ENCODE assay signal across 9 mouse cellular contexts in genomic region chr4:43973526-43973981, GRCm38 (mm10). TPM values are rescaled to one million over a fixed set of nuclear protein-coding genes. Genes with fewer than 3 reads are reported as not detected.
A peak's percentile ranks its signal among the peaks of the same experiment; 100 is the strongest.
DNase-seq lines count a peak whose midpoint lies in the region; ATAC-seq and TF ChIP-seq lines count a peak whose summit lies in the region.
"Had no signal": no experiment of that assay in that cellular context is flagged by ENCODE, and none has a peak within 500 bp of the region (broad histone marks: within the 10 kb centered on the region; RNA-seq: fewer than 3 reads in every experiment).

No protein-coding gene starts in this region.

- TF ChIP-seq EP300 in stomach, postnatal 0 days (optimal IDR thresholded peaks at IDR 0.05) = no peak

- no peak overlapping the region for H3K4me2 ChIP-seq in stomach, postnatal 0 days (replicated peaks; ENCODE audit: low read depth)
- H3K4me2 ChIP-seq in forebrain, embryonic 12.5 days = no peak overlapping the region

- peak; percentile 85 for ATAC-seq in stomach, postnatal 0 days (ENCODE audit: low FRiP score, low TSS enrichment)
- ATAC-seq in forebrain, embryonic 12.5 days (ENCODE audit: low FRiP score) = no peak

- peak; percentile 37 to 55 for DNase-seq in left cerebral cortex, adult 2 months (ENCODE audit: extremely low spot score in 1 of 2, low spot score in 2 of 2)
- DNase-seq in left cerebral cortex, adult 11 months (ENCODE audit: low spot score) = no peak
- peak; percentile 90 for DNase-seq in MEL-GATA-1-ER (ENCODE audit: extremely low read depth, low read depth)
- DNase-seq in cerebellum, postnatal 25 days = peak; percentile 15 to 42
- DNase-seq in heart, postnatal 25 days (ENCODE audit: low spot score) = peak; percentile 76
- peak; percentile 57 for DNase-seq in lung, postnatal 14 days
- DNase-seq in stomach, postnatal 0 days (ENCODE audit: low spot score) = peak; percentile 61

- TF ChIP-seq CTCF in left cerebral cortex, adult 2 months (IDR thresholded peaks at IDR 0.05) = no peak
- no peak for TF ChIP-seq CTCF in stomach, postnatal 0 days (IDR thresholded peaks at IDR 0.05; ENCODE audit: low read depth)

- WGBS in stomach, postnatal 0 days = 40% methylated on average over 4 of the region's 4 CpGs
- 37% methylated on average over 4 of the region's 4 CpGs for WGBS in forebrain, embryonic 12.5 days

- no peak overlapping the region for H3K27ac ChIP-seq in left cerebral cortex, adult 2 months
- peak overlapping the region; percentile 84 for H3K27ac ChIP-seq in stomach, postnatal 0 days (replicated peaks)
- no peak overlapping the region for H3K27ac ChIP-seq in forebrain, embryonic 12.5 days

- H3K27me3 ChIP-seq in stomach, postnatal 0 days (ENCODE audit: control insufficient read depth, insufficient read depth, low read length) = no peaks in the 10 kb centered on the region
- H3K27me3 ChIP-seq in forebrain, embryonic 12.5 days = peaks cover 8% of the 10 kb centered on the region

- H3K9ac ChIP-seq in stomach, postnatal 0 days (ENCODE audit: low read length) = no peak overlapping the region
- H3K9ac ChIP-seq in forebrain, embryonic 12.5 days = no peak overlapping the region

- H3K36me3 ChIP-seq in stomach, postnatal 0 days (ENCODE audit: control insufficient read depth, insufficient read depth, low read length) = no peaks in the 10 kb centered on the region
- H3K36me3 ChIP-seq in forebrain, embryonic 12.5 days (replicated peaks) = peaks cover 6% of the 10 kb centered on the region

- intact Hi-C loops in left cerebral cortex, adult 2 months (cut with DNase I) = no loop called here
- intact Hi-C loops in heart, postnatal 25 days (cut with DNase I) = no loop called here

- H3K4me1 ChIP-seq in stomach, postnatal 0 days (replicated peaks; ENCODE audit: control insufficient read depth, insufficient read depth) = 0 out of 2 replicates have a peak, but pooled peaks cover 2% of the 10 kb centered on the region
- H3K4me1 ChIP-seq in forebrain, embryonic 12.5 days = peaks cover 39% of the 10 kb centered on the region

- no peak overlapping the region for H3K4me3 ChIP-seq in left cerebral cortex, adult 2 months
- H3K4me3 ChIP-seq in stomach, postnatal 0 days (ENCODE audit: low read depth, low read length) = no peak overlapping the region
- no peak overlapping the region for H3K4me3 ChIP-seq in forebrain, embryonic 12.5 days (replicated peaks)

- H3K9me3 ChIP-seq in stomach, postnatal 0 days (ENCODE audit: control insufficient read depth, low read length) = no peaks in the 10 kb centered on the region
- no peaks in the 10 kb centered on the region for H3K9me3 ChIP-seq in forebrain, embryonic 12.5 days

RNA-seq across cellular contexts. Expression of gene Ccin, which starts 9.7 kb away (rescaled TPM):
- total RNA-seq in left cerebral cortex, adult 2 months (2021) = not detected
- total RNA-seq in heart, postnatal 25 days (2021) = not detected
- polyA plus RNA-seq in stomach, postnatal 0 days (2015; fragmentation: Nextera tagmentation; extraction: Ambion mirVana) = not detected in 2 replicates
- 0.09 TPM in 1 of 2 replicates, not detected in the other for polyA plus RNA-seq in forebrain, embryonic 12.5 days (2016; fragmentation: Nextera tagmentation; extraction: Ambion mirVana)
- total RNA-seq: layer of hippocampus, postnatal 25 days had no signal

RNA-seq across cellular contexts. Expression of gene Glipr2, which starts 16.4 kb away (rescaled TPM):
- total RNA-seq in left cerebral cortex, adult 2 months (2021) = 1 to 10 TPM; 3.4 to 3.7 TPM
- total RNA-seq in heart, postnatal 25 days (2021) = 1 to 10 TPM; 3.6 to 4.3 TPM
- 43.4 and 46.4 TPM in 2 replicates for polyA plus RNA-seq in stomach, postnatal 0 days (2015; fragmentation: Nextera tagmentation; extraction: Ambion mirVana)
- 56.9 and 61.7 TPM in 2 replicates for polyA plus RNA-seq in forebrain, embryonic 12.5 days (2016; fragmentation: Nextera tagmentation; extraction: Ambion mirVana)

RNA-seq across cellular contexts. Expression of gene Clta, which starts 30.7 kb away (rescaled TPM):
- total RNA-seq in left cerebral cortex, adult 2 months (2021) = 100 to 1,000 TPM; 269 to 274 TPM
- 10 to 100 TPM; 77.8 to 84.2 TPM for total RNA-seq in heart, postnatal 25 days (2021)
- 191 and 194 TPM in 2 replicates for polyA plus RNA-seq in stomach, postnatal 0 days (2015; fragmentation: Nextera tagmentation; extraction: Ambion mirVana)
- 235 and 238 TPM in 2 replicates for polyA plus RNA-seq in forebrain, embryonic 12.5 days (2016; fragmentation: Nextera tagmentation; extraction: Ambion mirVana)
